Mouse (Mus musculus): ENCODE measurements around the gene Elf2. TPM values are rescaled to one million over a fixed set of nuclear protein-coding genes. Genes with fewer than 3 reads are reported as not detected.
"Not testable (repeated sequence)": the region's sequence is repeated elsewhere in the genome, so short reads cannot be mapped to it uniquely, and the experiment has no call there.

Elf2 gene
- polyA plus RNA-seq, 1 experiment from 2014 or later = 37.3 TPM

DNA sequence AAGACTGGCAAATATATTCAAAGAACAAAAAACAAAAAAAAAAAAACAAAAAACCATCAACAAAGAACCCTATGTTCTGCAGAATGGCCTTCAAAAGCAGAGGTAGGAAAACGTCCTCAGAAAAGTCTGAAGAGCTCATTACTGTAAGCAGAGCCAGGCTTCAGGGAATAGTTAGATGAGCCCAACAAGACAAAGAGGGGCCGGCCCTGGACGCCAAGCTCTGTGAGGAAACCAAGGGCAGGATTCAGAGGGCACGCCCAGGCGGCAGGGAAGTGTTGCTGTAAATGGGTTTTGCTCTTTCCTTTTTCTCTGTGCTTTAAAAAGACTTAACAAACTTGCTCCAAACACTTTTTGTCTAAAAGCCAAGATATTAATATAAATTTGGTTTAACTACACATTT is 12.6 kb downstream of the Elf2 start:
- Histone ChIP-seq H3K9ac (replicated peaks; ENCODE audit: low read length) (no peak overlapping the region), H3K9me3 (ENCODE audit: control insufficient read depth, low read length) (no peaks in the 10 kb centered on the region), H3K36me3 (ENCODE audit: control insufficient read depth, insufficient read depth, low read length) (peaks cover 15% of the 10 kb centered on the region; the same call in 1 of the 2 replicates), H3K27me3 (ENCODE audit: control insufficient read depth, insufficient read depth, low read length) (no peaks in the 10 kb centered on the region), H3K4me3 (replicated peaks; ENCODE audit: low read depth, low read length) (no peak overlapping the region), H3K27ac (replicated peaks; ENCODE audit: low read depth, low read length) (no peak overlapping the region), H3K4me2 (ENCODE audit: low read length) (no peak overlapping the region), H3K4me1 (ENCODE audit: control insufficient read depth, insufficient read depth, low read length) (no peaks in the 10 kb centered on the region)
- no peak for DNase-seq
- WGBS = 81% methylated on average over 5 of the region's 5 CpGs
- no peak for ATAC-seq (ENCODE audit: low FRiP score, low TSS enrichment)

DNA sequence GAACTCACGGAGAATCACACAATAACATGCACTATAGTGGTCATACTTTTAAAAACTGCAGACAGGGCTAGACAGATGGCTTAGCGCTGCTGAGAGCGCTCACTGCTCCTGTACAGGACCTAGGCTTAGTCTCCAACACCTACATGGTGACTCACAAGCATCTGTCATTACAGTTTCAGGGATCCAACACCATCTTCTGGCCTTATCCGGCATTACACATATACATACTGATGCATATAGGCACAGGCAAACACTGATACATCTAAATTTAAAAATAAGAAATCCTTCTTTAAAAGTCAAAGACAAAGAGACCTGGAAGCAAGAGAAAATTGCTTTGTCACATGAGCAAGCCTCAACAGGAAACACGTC is 13.1 kb downstream of the Elf2 start:
- WGBS = 95% methylated on average over 5 of the region's 5 CpGs
- DNase-seq (no peak), ATAC-seq (ENCODE audit: low FRiP score, low TSS enrichment) (no peak)
- no peak overlapping the region for H3K4me2 ChIP-seq (ENCODE audit: low read length)
- no peaks in the 10 kb centered on the region for H3K9me3 ChIP-seq (ENCODE audit: control insufficient read depth, low read length)
- H3K27ac ChIP-seq (replicated peaks; ENCODE audit: low read depth, low read length) = no peak overlapping the region
- H3K9ac ChIP-seq (replicated peaks; ENCODE audit: low read length) = no peak overlapping the region
- no peaks in the 10 kb centered on the region for H3K4me1 ChIP-seq (ENCODE audit: control insufficient read depth, insufficient read depth, low read length)
- no peaks in the 10 kb centered on the region for H3K27me3 ChIP-seq (ENCODE audit: control insufficient read depth, insufficient read depth, low read length)
- H3K36me3 ChIP-seq (ENCODE audit: control insufficient read depth, insufficient read depth, low read length) = peaks cover 15% of the 10 kb centered on the region; the same call in 1 of the 2 replicates
- no peak overlapping the region for H3K4me3 ChIP-seq (replicated peaks; ENCODE audit: low read depth, low read length)

DNA sequence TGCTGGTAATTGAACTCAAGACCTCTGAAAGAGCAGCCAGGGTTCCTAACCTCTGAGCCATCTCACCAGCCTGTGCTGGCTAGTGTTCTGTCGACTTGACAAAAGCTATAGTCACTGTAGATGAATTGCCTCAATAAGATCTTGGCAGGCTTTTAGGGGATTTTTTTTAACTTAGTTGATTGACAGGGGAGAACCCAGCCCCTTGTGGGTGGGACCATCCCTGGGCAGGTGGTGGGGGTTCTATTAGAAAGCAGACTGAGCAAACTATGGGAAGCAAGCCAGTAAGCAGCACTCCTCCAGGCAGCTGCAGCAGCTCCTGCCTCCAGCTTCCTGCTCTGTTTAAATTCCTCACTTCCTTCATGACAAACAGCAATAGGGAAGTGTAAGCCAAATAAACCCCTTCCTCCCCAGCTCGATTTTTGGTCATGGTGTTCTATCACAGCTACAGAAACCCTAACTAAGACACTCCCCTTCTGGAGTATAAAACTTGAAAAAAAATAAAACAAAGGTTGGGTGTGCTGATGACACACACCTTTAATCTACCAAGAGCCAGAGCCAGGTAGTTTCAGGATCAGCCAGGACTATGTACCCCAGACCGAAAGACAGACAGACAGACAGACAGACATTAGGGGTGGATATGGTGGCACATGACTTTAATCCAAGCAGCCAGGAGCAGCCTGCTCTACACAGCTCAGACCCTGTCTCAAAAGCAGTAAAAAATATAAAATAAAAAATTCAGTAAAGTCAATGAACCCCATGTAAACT is 13.6 kb downstream of the Elf2 start:
- 83% methylated on average over 3 of the region's 3 CpGs for WGBS
- H3K36me3 ChIP-seq (ENCODE audit: control insufficient read depth, insufficient read depth, low read length) = peaks cover 15% of the 10 kb centered on the region; the same call in 1 of the 2 replicates
- peak; percentile 19 for DNase-seq
- no peaks in the 10 kb centered on the region for H3K27me3 ChIP-seq (ENCODE audit: control insufficient read depth, insufficient read depth, low read length)
- ATAC-seq (ENCODE audit: low FRiP score, low TSS enrichment) = no peak
- H3K4me2 ChIP-seq (ENCODE audit: low read length) = no peak overlapping the region
- no peak overlapping the region for H3K4me3 ChIP-seq (replicated peaks; ENCODE audit: low read depth, low read length)
- H3K9ac ChIP-seq (replicated peaks; ENCODE audit: low read length) = no peak overlapping the region
- H3K9me3 ChIP-seq (ENCODE audit: control insufficient read depth, low read length) = no peaks in the 10 kb centered on the region
- H3K4me1 ChIP-seq (ENCODE audit: control insufficient read depth, insufficient read depth, low read length) = no peaks in the 10 kb centered on the region
- H3K27ac ChIP-seq (replicated peaks; ENCODE audit: low read depth, low read length) = no peak overlapping the region

DNA sequence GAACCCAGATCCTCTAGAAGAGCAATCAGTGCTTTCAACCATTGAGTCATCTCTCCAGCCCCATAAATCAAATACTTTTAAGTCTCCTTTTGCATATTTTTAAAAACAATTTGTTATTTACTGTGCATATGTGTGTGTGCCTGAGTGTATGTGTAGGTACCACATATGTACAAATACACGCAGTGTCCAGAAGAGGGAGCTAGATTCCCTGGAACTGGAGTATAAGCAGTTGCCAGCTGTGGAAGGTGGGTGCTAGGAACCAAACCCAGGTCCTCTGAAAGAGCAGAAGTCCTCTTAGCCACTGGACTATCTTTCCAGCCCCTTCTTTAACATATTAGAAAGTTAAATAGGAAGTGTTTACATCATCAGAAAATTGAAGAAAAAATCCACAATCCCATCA is 15.0 kb downstream of the Elf2 start:
- no peak overlapping the region for H3K4me2 ChIP-seq (ENCODE audit: low read length)
- H3K9me3 ChIP-seq (ENCODE audit: control insufficient read depth, low read length) = no peaks in the 10 kb centered on the region
- WGBS = 91% methylated on average over 1 of the region's 1 CpGs
- H3K27ac ChIP-seq (replicated peaks; ENCODE audit: low read depth, low read length) = no peak overlapping the region
- ATAC-seq (ENCODE audit: low FRiP score, low TSS enrichment) (no peak), DNase-seq (no peak)
- H3K4me1 ChIP-seq (ENCODE audit: control insufficient read depth, insufficient read depth, low read length) = no peaks in the 10 kb centered on the region
- no peak overlapping the region for H3K9ac ChIP-seq (replicated peaks; ENCODE audit: low read length)
- H3K4me3 ChIP-seq (replicated peaks; ENCODE audit: low read depth, low read length) = no peak overlapping the region
- peaks cover 15% of the 10 kb centered on the region; the same call in 1 of the 2 replicates for H3K36me3 ChIP-seq (ENCODE audit: control insufficient read depth, insufficient read depth, low read length)
- H3K27me3 ChIP-seq (ENCODE audit: control insufficient read depth, insufficient read depth, low read length) = no peaks in the 10 kb centered on the region

DNA sequence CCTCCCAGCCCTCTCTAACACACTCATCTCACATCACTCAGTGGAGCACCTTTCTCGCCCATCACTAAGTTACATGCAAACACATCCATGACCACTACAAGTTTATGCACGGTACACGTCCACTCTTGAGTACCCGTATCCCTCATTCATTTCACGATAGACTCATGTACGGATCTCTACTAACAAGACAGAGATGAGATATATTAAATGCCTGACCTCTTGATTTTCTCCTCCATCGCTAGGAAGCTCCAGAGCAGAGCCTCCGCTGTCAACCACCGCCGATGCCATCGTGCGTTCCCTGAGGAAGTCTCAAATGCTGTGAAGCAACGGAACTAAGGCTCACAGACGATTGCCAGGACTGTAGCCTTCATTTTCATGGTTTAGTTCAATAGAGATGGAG is 17.5 kb downstream of the Elf2 start:
- Histone ChIP-seq H3K27me3 (ENCODE audit: control insufficient read depth, insufficient read depth, low read length) (no peaks in the 10 kb centered on the region), H3K27ac (replicated peaks; ENCODE audit: low read depth, low read length) (no peak overlapping the region), H3K4me3 (replicated peaks; ENCODE audit: low read depth, low read length) (no peak overlapping the region), H3K9ac (replicated peaks; ENCODE audit: low read length) (no peak overlapping the region), H3K4me1 (ENCODE audit: control insufficient read depth, insufficient read depth, low read length) (no peaks in the 10 kb centered on the region), H3K4me2 (ENCODE audit: low read length) (no peak overlapping the region), H3K9me3 (ENCODE audit: control insufficient read depth, low read length) (no peaks in the 10 kb centered on the region), H3K36me3 (ENCODE audit: control insufficient read depth, insufficient read depth, low read length) (peaks cover 29% of the 10 kb centered on the region)
- ATAC-seq (ENCODE audit: low FRiP score, low TSS enrichment) = no peak
- DNase-seq = no peak
- 96% methylated on average over 14 of the region's 14 CpGs for WGBS

DNA sequence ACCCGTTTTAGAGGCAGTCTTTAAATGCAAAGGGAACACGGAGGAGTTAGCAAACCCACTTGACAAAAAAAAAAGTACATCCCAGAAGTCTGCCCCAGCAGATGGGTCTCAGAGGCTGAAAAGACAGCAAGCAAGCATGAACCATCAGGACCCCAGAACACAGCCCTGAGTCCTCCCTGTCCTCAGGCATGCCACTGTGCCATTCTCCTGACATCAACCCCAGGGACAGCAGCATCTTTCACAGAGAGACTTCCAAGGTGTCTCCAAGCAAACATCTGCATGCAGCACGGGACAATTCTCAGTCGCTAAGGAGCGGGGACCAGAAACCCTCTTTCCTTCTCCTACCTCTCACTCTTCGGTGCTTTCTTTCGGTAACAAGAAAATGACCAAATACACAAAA is 18.1 kb downstream of the Elf2 start:
- Histone ChIP-seq H3K4me3 (replicated peaks; ENCODE audit: low read depth, low read length) (no peak overlapping the region), H3K27ac (replicated peaks; ENCODE audit: low read depth, low read length) (no peak overlapping the region), H3K4me2 (ENCODE audit: low read length) (no peak overlapping the region), H3K9ac (replicated peaks; ENCODE audit: low read length) (no peak overlapping the region), H3K27me3 (ENCODE audit: control insufficient read depth, insufficient read depth, low read length) (no peaks in the 10 kb centered on the region), H3K36me3 (ENCODE audit: control insufficient read depth, insufficient read depth, low read length) (peaks cover 29% of the 10 kb centered on the region), H3K4me1 (ENCODE audit: control insufficient read depth, insufficient read depth, low read length) (no peaks in the 10 kb centered on the region), H3K9me3 (ENCODE audit: control insufficient read depth, low read length) (no peaks in the 10 kb centered on the region)
- WGBS = 92% methylated on average over 7 of the region's 7 CpGs
- DNase-seq = no peak
- ATAC-seq (ENCODE audit: low FRiP score, low TSS enrichment) = no peak

DNA sequence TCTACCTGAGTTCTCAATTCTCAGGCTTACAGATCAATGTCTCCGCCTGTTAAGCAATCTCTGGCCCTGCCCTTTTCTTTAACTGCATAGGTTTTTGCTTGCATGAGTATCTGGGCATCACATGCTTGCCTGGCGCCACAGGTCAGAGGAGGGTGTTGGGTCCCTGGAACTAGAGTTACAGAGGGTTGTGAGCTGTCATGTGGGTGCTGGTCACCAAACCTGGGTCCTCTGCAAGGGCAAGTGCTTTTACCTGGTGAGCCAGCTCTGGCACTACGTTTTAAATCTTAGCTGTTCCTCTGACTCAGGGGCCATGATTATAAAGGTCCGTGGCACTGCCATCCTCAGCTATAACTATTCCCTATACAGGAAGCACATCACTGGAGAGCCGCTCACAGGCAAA is 19.3 kb downstream of the Elf2 start:
- Histone ChIP-seq H3K4me1 (ENCODE audit: control insufficient read depth, insufficient read depth, low read length) (no peaks in the 10 kb centered on the region), H3K9me3 (ENCODE audit: control insufficient read depth, low read length) (no peaks in the 10 kb centered on the region), H3K4me2 (ENCODE audit: low read length) (no peak overlapping the region), H3K9ac (replicated peaks; ENCODE audit: low read length) (no peak overlapping the region), H3K27ac (replicated peaks; ENCODE audit: low read depth, low read length) (no peak overlapping the region), H3K36me3 (ENCODE audit: control insufficient read depth, insufficient read depth, low read length) (peaks cover 33% of the 10 kb centered on the region), H3K27me3 (ENCODE audit: control insufficient read depth, insufficient read depth, low read length) (no peaks in the 10 kb centered on the region), H3K4me3 (replicated peaks; ENCODE audit: low read depth, low read length) (no peak overlapping the region)
- no peak for DNase-seq
- ATAC-seq (ENCODE audit: low FRiP score, low TSS enrichment) = no peak
- WGBS = 94% methylated on average over 5 of the region's 5 CpGs

DNA sequence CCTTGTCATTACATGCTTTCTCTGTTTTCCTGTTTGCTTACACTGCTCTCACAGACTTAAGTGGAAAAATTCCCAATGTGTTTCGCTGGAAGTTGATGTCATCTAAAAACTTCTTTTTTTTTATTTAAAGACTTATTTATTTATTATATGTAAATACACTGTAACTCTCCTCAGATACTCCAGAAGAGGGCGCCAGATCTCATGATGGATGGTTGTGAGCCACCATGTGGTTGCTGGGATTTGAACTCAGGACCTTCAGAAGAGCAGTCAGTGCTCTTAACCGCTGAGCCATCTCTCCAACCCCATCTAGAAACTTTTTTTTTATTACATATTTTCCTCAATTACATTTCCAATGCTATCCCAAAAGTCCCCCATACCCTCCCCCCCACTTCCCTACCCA is 22.4 kb downstream of the Elf2 start:
- H3K4me1 ChIP-seq (ENCODE audit: control insufficient read depth, insufficient read depth, low read length); H3K4me2 ChIP-seq (ENCODE audit: low read length); DNase-seq; ATAC-seq (ENCODE audit: low FRiP score, low TSS enrichment); H3K4me3 ChIP-seq (replicated peaks; ENCODE audit: low read depth, low read length); H3K27ac ChIP-seq (replicated peaks; ENCODE audit: low read depth, low read length); H3K9ac ChIP-seq (replicated peaks; ENCODE audit: low read length); H3K9me3 ChIP-seq (ENCODE audit: control insufficient read depth, low read length); H3K27me3 ChIP-seq (ENCODE audit: control insufficient read depth, insufficient read depth, low read length): not testable (repeated sequence)
- peaks cover 28% of the 10 kb centered on the region for H3K36me3 ChIP-seq (ENCODE audit: control insufficient read depth, insufficient read depth, low read length)
- WGBS = 91% methylated on average over 3 of the region's 3 CpGs

DNA sequence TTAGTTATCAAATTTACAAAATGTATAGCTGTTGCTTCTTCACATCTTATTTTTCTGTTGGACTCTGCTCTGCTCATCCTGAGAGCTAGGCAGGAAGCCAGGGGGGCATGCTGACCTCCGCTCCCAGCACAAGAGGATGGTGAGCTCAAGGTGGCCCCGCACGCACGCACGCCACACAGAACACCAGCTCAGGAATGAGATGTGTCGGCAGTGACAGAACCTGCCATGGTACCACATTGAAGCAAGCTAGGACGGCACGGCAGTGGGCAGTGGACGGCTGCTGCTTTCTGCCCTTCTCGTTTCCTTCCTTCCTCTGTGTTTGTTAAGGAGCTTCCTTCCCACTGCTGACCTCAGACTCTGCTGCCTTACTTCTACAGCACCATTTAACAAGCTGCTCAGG is 23.6 kb downstream of the Elf2 start:
- no peak overlapping the region for H3K4me3 ChIP-seq (replicated peaks; ENCODE audit: low read depth, low read length)
- no peaks in the 10 kb centered on the region for H3K9me3 ChIP-seq (ENCODE audit: control insufficient read depth, low read length)
- no peak for DNase-seq
- no peak overlapping the region for H3K27ac ChIP-seq (replicated peaks; ENCODE audit: low read depth, low read length)
- no peaks in the 10 kb centered on the region for H3K27me3 ChIP-seq (ENCODE audit: control insufficient read depth, insufficient read depth, low read length)
- H3K9ac ChIP-seq (replicated peaks; ENCODE audit: low read length) = no peak overlapping the region
- ATAC-seq (ENCODE audit: low FRiP score, low TSS enrichment) = no peak
- 93% methylated on average over 10 of the region's 10 CpGs for WGBS
- peaks cover 25% of the 10 kb centered on the region for H3K36me3 ChIP-seq (ENCODE audit: control insufficient read depth, insufficient read depth, low read length)
- no peak overlapping the region for H3K4me2 ChIP-seq (ENCODE audit: low read length)
- no peaks in the 10 kb centered on the region for H3K4me1 ChIP-seq (ENCODE audit: control insufficient read depth, insufficient read depth, low read length)

Measured in midbrain, embryonic 14.5 days (tissue).